Mouse (Mus musculus): ENCODE data around the gene Wdtc1. TPM values are rescaled to one million over a fixed set of nuclear protein-coding genes. Genes with fewer than 3 reads are reported as not detected.
A peak's percentile ranks its signal among the peaks of the same experiment; 100 is the strongest.

Gene Wdtc1
- polyA plus RNA-seq, 1 experiment from 2014 or later: 18.2 TPM

DNA sequence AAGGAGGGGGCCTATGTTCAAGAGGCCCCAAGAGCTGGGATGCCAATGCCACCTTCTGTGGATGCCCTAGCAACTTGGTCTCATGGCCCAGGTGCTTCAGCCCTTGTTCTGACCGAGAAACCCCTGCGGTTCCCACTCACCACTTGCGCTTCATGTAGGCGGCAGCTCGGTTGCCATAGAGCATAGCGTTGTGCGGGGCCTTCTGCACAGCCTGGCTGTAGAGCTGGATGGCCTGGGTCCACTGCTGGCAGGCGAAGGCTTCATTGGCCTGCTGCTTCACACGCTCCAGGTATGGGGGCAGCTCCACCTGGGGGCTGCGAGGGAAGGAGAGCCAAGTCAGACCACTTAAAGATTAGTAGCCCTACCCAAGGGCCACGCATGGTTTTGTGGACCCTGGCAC, 52.9 kb downstream of the Wdtc1 start:
- no peak for DNase-seq (ENCODE audit: low spot score)
- no peak overlapping the region for H3K27ac ChIP-seq (ENCODE audit: low read depth)
- H3K9me3 ChIP-seq (ENCODE audit: control insufficient read depth, low read length): no peaks in the 10 kb centered on the region
- no peak overlapping the region for H3K9ac ChIP-seq (ENCODE audit: low read length)
- H3K4me3 ChIP-seq (ENCODE audit: low read depth, low read length): no peak overlapping the region
- H3K36me3 ChIP-seq (ENCODE audit: control insufficient read depth, insufficient read depth, low read length): peaks cover 58% of the 10 kb centered on the region
- no peaks in the 10 kb centered on the region for H3K27me3 ChIP-seq (replicated peaks; ENCODE audit: control insufficient read depth, insufficient read depth, low read length)
- WGBS: 84% methylated on average over 11 of the region's 11 CpGs
- no peak overlapping the region for H3K4me2 ChIP-seq (ENCODE audit: low read length)
- 0 out of 2 replicates have a peak, but pooled peaks cover 18% of the 10 kb centered on the region for H3K4me1 ChIP-seq (replicated peaks; ENCODE audit: control insufficient read depth, insufficient read depth, low read length)
- ATAC-seq (replicated peaks; ENCODE audit: low FRiP score, low TSS enrichment, low read depth): no peak

DNA sequence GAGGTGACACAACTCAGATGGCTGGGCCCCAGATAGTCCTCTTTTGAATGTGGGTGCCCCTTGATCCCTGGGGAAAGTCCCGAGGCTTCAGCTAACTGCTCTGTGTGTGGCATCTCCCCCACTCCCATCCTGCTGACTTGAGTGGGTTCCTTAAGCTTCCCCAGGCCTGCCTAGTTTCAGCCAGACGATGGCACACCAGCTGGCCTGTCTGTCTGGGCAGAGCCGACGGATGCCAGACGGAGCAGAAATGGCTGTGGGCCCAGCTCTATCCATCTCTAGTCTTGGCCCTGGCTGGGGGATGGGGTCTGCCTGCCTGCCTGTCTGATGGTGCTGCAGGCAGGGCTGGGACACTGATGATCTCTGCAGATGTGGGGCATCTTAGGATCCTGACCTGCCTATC, 53.6 kb downstream of the Wdtc1 start:
- H3K4me2 ChIP-seq (ENCODE audit: low read length): no peak overlapping the region
- H3K4me3 ChIP-seq (ENCODE audit: low read depth, low read length): no peak overlapping the region
- ATAC-seq (replicated peaks; ENCODE audit: low FRiP score, low TSS enrichment, low read depth): no peak
- no peaks in the 10 kb centered on the region for H3K9me3 ChIP-seq (ENCODE audit: control insufficient read depth, low read length)
- no peak overlapping the region; the same call in 1 of the 2 replicates for H3K27ac ChIP-seq (ENCODE audit: low read depth)
- DNase-seq (ENCODE audit: low spot score): no peak
- no peak overlapping the region for H3K9ac ChIP-seq (ENCODE audit: low read length)
- 0 out of 2 replicates have a peak, but pooled peaks cover 18% of the 10 kb centered on the region for H3K4me1 ChIP-seq (replicated peaks; ENCODE audit: control insufficient read depth, insufficient read depth, low read length)
- peaks cover 59% of the 10 kb centered on the region for H3K36me3 ChIP-seq (ENCODE audit: control insufficient read depth, insufficient read depth, low read length)
- 37% methylated on average over 5 of the region's 5 CpGs for WGBS
- H3K27me3 ChIP-seq (replicated peaks; ENCODE audit: control insufficient read depth, insufficient read depth, low read length): no peaks in the 10 kb centered on the region

DNA sequence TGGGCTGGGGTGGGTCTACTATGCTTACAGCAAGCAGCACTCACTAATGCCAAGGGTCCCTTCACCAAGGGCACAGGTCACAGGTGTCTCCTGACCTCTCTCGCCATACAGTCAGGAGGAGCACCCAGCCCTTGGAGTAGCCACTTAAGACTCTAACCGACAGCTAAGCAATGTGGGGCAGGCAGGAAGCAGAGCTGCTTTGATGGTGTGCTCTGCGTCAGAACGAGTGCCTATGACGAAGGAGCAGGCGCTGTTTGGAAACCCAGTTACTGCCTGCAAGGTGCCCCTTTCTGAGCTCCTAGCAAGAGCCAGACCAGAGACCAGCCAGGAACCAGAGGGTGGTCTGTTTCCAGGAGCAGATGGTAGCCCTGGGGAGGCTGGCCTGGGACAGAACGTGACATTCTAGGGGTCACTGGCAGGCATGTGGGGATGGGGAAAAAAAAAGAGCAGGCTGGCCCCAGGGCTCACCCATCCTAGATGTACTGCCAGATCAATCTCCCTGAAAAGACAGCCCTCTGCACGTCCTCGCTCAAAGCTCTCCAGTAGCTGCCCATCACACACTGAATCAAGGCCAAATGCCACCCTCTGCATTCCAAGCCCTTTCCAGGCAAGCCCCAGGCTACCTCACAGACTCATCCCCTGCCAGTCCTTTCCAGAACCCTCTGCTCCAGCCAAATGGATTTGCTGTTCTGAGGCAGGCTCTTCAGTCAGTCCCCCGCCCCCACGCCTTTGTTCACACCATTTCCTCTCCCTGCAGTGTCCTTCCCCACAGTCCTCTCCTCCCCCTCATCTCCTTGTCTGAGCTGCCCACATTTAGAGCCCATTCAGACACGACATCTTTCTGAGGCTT, 54.5 kb downstream of the Wdtc1 start:
- H3K27ac ChIP-seq (ENCODE audit: low read depth): 0 out of 2 replicates have a peak overlapping the region, but pooled peaks have one; percentile 3

DNA sequence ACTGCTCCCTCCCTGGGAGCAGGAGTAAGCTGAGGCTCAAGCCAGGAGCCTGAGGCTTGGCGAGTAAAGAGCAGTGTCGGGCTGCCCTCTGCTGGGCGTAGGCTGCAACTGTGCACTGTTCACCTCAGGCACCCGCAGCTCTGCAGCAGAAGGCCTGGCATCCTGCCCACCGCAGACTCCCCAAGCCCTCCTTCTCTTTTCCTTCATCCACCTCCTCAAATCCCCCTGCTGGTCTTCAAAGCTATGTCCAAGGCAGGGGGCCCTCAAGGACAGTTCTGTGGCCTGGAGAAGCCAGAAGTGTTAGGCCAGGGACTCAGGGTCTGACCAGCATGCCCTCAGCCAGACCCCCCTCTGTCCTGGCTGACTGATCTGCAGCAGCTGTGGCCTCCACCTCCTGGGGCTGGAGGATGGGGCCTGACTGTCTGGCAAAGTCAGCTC, 55.5 kb downstream of the Wdtc1 start:
- Histone ChIP-seq H3K4me3 (ENCODE audit: low read depth, low read length) (no peak overlapping the region), H3K4me1 (replicated peaks; ENCODE audit: control insufficient read depth, insufficient read depth, low read length) (peaks cover 27% of the 10 kb centered on the region), H3K9me3 (ENCODE audit: control insufficient read depth, low read length) (no peaks in the 10 kb centered on the region), H3K4me2 (ENCODE audit: low read length) (no peak overlapping the region), H3K27ac (ENCODE audit: low read depth) (0 out of 2 replicates have a peak overlapping the region, but pooled peaks have one; percentile 3), H3K36me3 (ENCODE audit: control insufficient read depth, insufficient read depth, low read length) (peaks cover 51% of the 10 kb centered on the region), H3K27me3 (replicated peaks; ENCODE audit: control insufficient read depth, insufficient read depth, low read length) (no peaks in the 10 kb centered on the region), H3K9ac (ENCODE audit: low read length) (no peak overlapping the region)
- WGBS: 4% methylated on average over 5 of the region's 5 CpGs
- ATAC-seq (replicated peaks; ENCODE audit: low FRiP score, low TSS enrichment, low read depth): peak; percentile 71
- peak; percentile 89 for DNase-seq (ENCODE audit: low spot score)

More for the DNA sequence above, 54.5 kb downstream of the Wdtc1 start:
- no peaks in the 10 kb centered on the region for H3K9me3 ChIP-seq (ENCODE audit: control insufficient read depth, low read length)
- 40% methylated on average over 12 of the region's 12 CpGs for WGBS
- H3K4me2 ChIP-seq (ENCODE audit: low read length): no peak overlapping the region
- no peak for ATAC-seq (replicated peaks; ENCODE audit: low FRiP score, low TSS enrichment, low read depth)
- no peaks in the 10 kb centered on the region for H3K27me3 ChIP-seq (replicated peaks; ENCODE audit: control insufficient read depth, insufficient read depth, low read length)
- no peak overlapping the region for H3K9ac ChIP-seq (ENCODE audit: low read length)
- H3K4me1 ChIP-seq (replicated peaks; ENCODE audit: control insufficient read depth, insufficient read depth, low read length): peaks cover 18% of the 10 kb centered on the region; the same call in 1 of the 2 replicates
- DNase-seq (ENCODE audit: low spot score): no peak
- H3K4me3 ChIP-seq (ENCODE audit: low read depth, low read length): no peak overlapping the region
- peaks cover 61% of the 10 kb centered on the region for H3K36me3 ChIP-seq (ENCODE audit: control insufficient read depth, insufficient read depth, low read length)

DNA sequence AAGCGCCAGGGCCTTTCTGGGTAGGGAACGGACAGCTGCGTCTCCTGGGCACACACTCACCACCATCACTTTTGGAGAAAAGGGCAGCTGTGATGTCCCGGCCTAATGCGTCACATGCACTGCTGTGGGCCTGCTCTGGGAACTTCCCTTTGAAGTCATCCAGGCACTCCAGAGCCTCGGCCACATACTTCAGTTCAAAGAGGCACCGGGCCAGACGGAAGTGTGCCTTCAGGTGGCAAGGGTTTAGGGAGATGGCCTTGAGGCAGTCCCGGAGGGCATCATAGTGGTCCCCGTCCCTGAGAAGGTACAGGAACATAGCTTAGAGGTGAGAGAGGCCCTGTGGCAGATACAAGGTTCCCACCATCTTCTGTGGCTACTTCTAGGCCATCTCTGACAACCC, 55.9 kb downstream of the Wdtc1 start:
- 64% methylated on average over 10 of the region's 10 CpGs for WGBS
- Histone ChIP-seq H3K36me3 (ENCODE audit: control insufficient read depth, insufficient read depth, low read length) (peaks cover 50% of the 10 kb centered on the region), H3K27ac (ENCODE audit: low read depth) (no peak overlapping the region), H3K9me3 (ENCODE audit: control insufficient read depth, low read length) (no peaks in the 10 kb centered on the region), H3K4me3 (ENCODE audit: low read depth, low read length) (no peak overlapping the region), H3K4me1 (replicated peaks; ENCODE audit: control insufficient read depth, insufficient read depth, low read length) (peaks cover 28% of the 10 kb centered on the region), H3K27me3 (replicated peaks; ENCODE audit: control insufficient read depth, insufficient read depth, low read length) (no peaks in the 10 kb centered on the region), H3K9ac (ENCODE audit: low read length) (no peak overlapping the region), H3K4me2 (ENCODE audit: low read length) (no peak overlapping the region)
- no peak for ATAC-seq (replicated peaks; ENCODE audit: low FRiP score, low TSS enrichment, low read depth)
- no peak for DNase-seq (ENCODE audit: low spot score)

DNA sequence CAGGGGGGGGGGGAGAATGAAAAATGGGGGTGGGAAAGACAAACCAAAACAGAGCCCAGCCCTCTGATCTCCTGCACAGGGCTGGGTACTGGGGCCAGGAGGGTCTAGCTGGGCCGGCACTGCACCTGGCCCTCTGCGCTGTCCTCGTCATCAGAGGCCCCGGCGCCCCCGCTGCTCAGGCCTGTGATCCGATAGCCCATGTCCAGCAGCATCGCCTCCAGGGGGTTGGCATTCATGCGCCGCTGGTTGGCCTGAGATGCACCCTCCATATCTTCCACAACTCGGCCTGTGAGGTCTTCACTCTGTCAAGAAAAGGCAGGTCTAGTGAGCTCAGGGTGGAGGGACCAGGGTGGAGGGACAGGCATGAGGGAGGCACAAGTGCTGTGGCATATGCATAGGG, 59.2 kb downstream of the Wdtc1 start:
- H3K4me2 ChIP-seq (ENCODE audit: low read length): no peak overlapping the region
- H3K4me1 ChIP-seq (replicated peaks; ENCODE audit: control insufficient read depth, insufficient read depth, low read length): peaks cover 22% of the 10 kb centered on the region
- H3K27ac ChIP-seq (ENCODE audit: low read depth): no peak overlapping the region
- H3K9me3 ChIP-seq (ENCODE audit: control insufficient read depth, low read length): no peaks in the 10 kb centered on the region
- 58% methylated on average over 11 of the region's 11 CpGs for WGBS
- H3K36me3 ChIP-seq (ENCODE audit: control insufficient read depth, insufficient read depth, low read length): peaks cover 27% of the 10 kb centered on the region
- ATAC-seq (replicated peaks; ENCODE audit: low FRiP score, low TSS enrichment, low read depth): no peak
- no peaks in the 10 kb centered on the region for H3K27me3 ChIP-seq (replicated peaks; ENCODE audit: control insufficient read depth, insufficient read depth, low read length)
- no peak overlapping the region for H3K4me3 ChIP-seq (ENCODE audit: low read depth, low read length)
- no peak for DNase-seq (ENCODE audit: low spot score)
- no peak overlapping the region for H3K9ac ChIP-seq (ENCODE audit: low read length)

DNA sequence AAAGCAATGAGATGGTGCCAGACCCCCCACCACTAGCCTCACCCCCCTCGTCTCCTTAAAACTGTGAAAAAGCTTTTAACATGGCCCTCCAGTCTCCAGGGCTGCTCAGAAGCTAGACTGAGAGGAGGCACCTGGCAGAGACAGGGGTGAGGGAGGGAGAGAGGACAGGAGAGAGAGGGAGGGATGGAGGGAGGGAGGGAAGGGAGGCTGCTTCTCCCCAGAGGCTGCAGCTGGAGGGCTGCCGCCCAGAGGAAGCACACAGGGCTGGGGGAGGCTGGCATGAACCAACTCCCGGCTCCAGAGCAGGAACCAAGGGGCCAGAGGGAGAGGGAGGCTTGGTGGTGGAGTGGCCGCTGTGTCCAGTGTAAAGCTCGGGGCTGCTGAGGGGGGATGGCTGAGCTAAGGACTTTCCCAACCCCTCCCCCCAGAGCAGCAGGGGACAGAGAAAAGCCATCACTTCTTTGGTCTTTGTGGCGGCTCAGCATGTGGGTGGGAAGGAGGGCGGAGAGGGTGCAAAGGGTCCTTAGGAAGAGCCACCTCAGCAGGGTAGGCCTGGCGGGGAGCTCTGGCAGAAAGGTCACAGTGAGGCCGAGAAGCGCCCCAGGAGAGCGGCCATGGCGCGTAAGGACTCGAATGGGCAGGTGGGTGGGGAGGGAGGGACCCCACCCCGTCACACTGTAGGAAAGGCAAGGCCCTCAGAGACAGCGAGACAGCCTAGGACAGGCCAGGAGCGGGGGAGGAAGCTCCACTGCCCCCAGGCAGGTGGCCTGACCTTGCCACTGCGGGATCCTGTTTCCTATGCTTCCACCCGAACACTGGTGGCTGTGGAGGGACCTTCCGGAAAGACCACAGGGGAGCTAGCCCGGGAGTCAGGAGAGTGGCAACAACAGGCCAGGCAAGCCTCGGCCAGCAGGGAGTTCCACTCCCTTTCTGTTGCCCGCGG, 60.1 kb downstream of the Wdtc1 start:
- 28% methylated on average over 24 of the region's 24 CpGs for WGBS
- Histone ChIP-seq H3K9ac (ENCODE audit: low read length) (no peak overlapping the region), H3K36me3 (ENCODE audit: control insufficient read depth, insufficient read depth, low read length) (peaks cover 27% of the 10 kb centered on the region), H3K4me2 (ENCODE audit: low read length) (no peak overlapping the region), H3K4me3 (ENCODE audit: low read depth, low read length) (no peak overlapping the region), H3K4me1 (replicated peaks; ENCODE audit: control insufficient read depth, insufficient read depth, low read length) (peaks cover 13% of the 10 kb centered on the region), H3K27ac (ENCODE audit: low read depth) (peak overlapping the region; percentile 36; the same call in 1 of the 2 replicates), H3K27me3 (replicated peaks; ENCODE audit: control insufficient read depth, insufficient read depth, low read length) (no peaks in the 10 kb centered on the region), H3K9me3 (ENCODE audit: control insufficient read depth, low read length) (no peaks in the 10 kb centered on the region)
- DNase-seq (ENCODE audit: low spot score) (peak; percentile 53), ATAC-seq (replicated peaks; ENCODE audit: low FRiP score, low TSS enrichment, low read depth) (peak; percentile 36)

DNA sequence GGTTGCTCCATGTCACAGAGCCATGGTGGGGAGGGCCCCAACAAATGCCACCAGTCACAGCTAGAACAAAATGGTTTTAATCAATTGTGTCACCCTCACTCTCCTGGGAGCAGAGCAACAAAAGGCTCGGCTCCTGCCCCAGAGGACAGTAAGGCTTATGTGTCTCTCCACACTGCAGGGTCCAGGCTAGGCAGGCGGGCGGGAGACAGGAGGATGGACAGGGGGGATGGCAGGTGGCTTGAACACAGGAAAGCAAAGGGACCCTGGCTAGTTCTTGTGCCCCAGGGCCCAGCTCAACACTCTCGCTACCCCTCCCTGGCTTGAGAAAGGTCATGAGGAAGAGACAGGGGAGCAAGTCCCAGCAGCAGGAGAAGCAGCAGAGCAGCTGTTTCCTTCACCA, 60.9 kb downstream of the Wdtc1 start:
- WGBS: 80% methylated on average over 4 of the region's 4 CpGs
- peaks cover 11% of the 10 kb centered on the region for H3K4me1 ChIP-seq (replicated peaks; ENCODE audit: control insufficient read depth, insufficient read depth, low read length)
- H3K9ac ChIP-seq (ENCODE audit: low read length): no peak overlapping the region
- no peaks in the 10 kb centered on the region for H3K27me3 ChIP-seq (replicated peaks; ENCODE audit: control insufficient read depth, insufficient read depth, low read length)
- DNase-seq (ENCODE audit: low spot score) (no peak), ATAC-seq (replicated peaks; ENCODE audit: low FRiP score, low TSS enrichment, low read depth) (no peak)
- peaks cover 27% of the 10 kb centered on the region for H3K36me3 ChIP-seq (ENCODE audit: control insufficient read depth, insufficient read depth, low read length)
- no peaks in the 10 kb centered on the region for H3K9me3 ChIP-seq (ENCODE audit: control insufficient read depth, low read length)
- H3K4me3 ChIP-seq (ENCODE audit: low read depth, low read length): no peak overlapping the region
- no peak overlapping the region for H3K4me2 ChIP-seq (ENCODE audit: low read length)
- 0 out of 2 replicates have a peak overlapping the region, but pooled peaks have one; percentile 18 for H3K27ac ChIP-seq (ENCODE audit: low read depth)

Data from intestine, embryonic 14.5 days (tissue).